Mouse (Mus musculus) 3T3-L1 (cell line): Measurements from ENCODE around the gene Bex6.

Experiments
- DNase-seq: peaks from one replicate; pipeline ENCODE4 v3.0.0-alpha.2; 2015; ENCODE audit warnings: low read depth, low spot score

The Bex6 gene

DNA sequence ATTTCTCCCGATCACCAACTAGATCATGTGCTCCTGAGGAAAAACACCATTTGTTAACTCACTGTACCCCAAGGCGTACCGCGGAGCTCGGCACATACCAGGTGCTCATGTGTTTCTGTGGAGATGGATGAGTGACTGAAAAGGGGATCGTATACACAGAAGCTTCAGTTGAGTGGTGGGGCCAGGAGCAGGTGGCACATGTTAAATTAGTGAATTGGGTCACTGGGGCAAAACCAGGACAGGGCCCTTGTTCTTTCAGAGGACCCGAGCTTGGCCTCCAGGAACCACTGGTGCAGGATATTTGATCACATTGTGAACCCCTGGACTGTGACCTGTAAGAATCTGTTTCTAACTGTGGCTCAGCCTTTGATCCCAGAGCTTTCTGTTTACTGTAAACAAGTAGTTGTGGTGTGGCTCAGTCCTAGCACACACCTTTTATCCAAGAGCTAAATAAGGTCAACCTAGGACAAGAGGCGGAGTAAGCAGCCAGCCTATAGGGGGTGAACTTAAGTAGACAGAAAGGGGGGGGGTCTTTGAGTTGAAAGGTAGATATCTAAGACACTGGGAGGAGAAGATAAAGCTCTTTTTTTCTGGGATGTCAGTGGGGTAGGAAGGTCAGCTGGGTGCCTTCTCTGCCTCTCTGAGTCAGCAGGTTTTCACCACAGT is 5.2 kb upstream of the Bex6 start:
- DNase-seq: no peak

- no peak for DNase-seq
Observed at GRCm38 (mm10) chr16:32175029-32175428, 4.6 kb upstream of the Bex6 start.

- DNase-seq: no peak
Observed at GRCm38 (mm10) chr16:32176896-32177686, 2.5 kb upstream of the Bex6 start.

GRCm38 (mm10) chr16:32186056-32186455 is 6.4 kb downstream of the Bex6 start:
- DNase-seq: no peak

DNA sequence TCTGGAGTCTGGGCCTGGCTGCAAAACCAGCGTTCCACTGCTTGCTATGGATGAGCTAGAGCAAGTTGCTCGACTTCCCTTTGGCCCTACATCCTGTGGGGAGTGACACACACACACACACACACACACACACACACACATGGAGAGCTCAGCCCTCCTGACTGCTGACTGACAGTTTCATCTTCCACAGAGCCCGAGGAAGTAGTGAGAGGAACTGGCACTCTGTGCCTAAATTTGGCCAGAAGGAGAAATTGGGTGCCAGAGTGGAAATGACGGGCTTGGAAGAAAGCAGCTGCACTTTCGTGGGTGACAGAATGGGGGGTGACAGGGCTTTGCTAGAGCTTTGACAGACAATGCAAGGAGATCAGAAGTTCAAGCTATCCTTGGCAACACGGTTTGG is 9.5 kb downstream of the Bex6 start:
- no peak for DNase-seq

- no peak for DNase-seq
Observed at GRCm38 (mm10) chr16:32190011-32190441, 10.4 kb downstream of the Bex6 start.

GRCm38 (mm10) chr16:32200256-32201003 is 20.8 kb downstream of the Bex6 start:
- DNase-seq: no peak

GRCm38 (mm10) chr16:32201004-32201325 is 21.3 kb downstream of the Bex6 start:
- DNase-seq: no peak

- peak; percentile 13 for DNase-seq
Observed at GRCm38 (mm10) chr16:32202681-32203080, 23.1 kb downstream of the Bex6 start.

- peak; percentile 22 for DNase-seq
Observed at GRCm38 (mm10) chr16:32204902-32205301, 25.3 kb downstream of the Bex6 start.

GRCm38 (mm10) chr16:32214156-32214555 is 34.5 kb downstream of the Bex6 start:
- no peak for DNase-seq

DNA sequence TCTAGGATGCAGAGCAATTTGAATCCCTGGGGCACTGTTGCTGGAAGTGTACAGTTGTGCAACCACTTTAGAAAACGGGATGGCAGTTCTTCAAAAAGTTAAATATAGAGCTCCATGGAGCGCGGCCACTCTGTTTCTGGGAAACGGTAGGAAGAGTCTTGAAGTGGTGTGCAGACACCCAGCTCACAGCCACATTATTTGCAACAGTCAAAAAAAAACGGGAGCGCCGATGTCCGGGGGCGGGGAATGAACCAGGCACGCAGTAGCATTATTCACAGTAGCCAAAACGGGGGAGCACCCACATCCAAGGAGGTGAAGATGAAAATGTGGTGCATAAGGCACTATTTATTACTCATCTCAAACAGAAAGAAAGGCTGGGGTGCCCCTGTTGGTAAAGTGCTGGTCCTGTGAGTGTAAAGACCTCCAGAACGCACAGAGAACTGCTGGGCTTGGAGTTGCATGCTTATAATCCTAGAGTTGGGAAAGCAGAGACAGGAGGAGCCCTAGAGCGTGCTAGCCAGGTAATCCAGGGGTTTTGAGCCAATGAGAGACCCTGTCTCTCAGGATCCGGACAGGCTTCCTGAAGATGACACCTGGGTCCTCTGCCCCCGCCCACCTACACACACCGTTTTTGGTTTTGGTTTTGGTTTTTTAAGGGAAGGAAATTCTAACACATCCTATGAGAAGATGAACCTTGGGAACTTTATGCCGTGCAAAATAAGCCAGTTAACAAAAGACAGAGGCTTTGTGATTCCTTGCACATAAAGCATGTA is 35.4 kb downstream of the Bex6 start:
- DNase-seq: no peak

DNA sequence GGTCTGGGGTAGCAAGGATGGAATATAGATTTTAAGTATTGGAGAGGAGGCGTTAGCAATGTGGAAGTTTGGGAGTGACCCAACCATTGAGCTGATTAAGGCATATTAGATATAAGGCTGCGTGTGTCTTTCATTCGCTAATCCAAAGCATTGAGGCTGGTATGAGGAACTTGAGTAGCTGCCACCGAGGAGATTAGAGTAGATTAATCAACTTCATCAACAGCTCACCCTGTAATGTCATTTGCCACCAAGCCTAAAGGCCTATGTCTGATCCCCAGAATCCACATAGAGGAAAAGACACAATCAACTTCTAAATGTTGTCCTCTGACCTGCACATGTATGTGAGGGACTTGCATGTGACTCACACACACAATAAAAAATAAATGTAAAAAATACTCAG is 42.2 kb downstream of the Bex6 start:
- no peak for DNase-seq

DNA sequence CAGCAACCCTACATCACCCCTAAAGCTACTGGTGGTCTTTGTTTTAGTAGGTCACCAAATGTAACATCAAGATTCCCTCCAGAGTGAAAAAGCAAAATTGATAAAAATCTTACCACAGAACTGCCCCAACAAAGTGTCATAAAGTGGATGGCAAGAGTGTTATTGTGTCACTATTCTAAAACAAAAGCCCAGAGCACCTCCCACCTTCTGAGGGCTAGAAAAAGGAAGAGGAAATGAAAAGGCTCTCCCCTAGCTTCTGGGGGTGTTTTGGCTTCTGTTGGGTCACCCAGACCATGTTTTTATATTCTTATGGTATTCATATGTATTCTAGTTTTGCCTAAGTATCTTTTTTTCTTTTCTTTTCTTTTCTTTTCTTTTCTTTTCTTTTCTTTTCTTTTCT is 42.8 kb downstream of the Bex6 start:
- no peak for DNase-seq

DNA sequence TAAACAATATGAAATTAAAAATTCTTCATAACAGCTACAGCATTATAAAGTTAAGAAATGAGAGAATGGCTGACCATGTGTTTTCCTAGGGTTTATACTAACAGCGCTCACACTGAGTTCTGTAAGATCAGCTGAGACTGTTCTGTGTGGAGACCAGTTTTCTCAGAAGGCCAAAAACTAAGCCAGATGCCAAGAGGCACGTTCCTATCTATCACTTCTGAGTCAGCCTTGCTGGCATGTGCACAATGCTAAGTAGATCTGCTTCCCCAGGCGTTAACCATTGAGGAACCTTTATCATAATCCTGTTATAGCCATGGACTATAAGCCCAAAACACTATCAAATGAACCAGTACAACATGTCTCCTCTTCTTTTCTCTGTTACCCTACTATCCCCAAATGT is 52.4 kb downstream of the Bex6 start:
- DNase-seq: peak; percentile 43
